Mouse (Mus musculus) left cerebral cortex, postnatal 4 days (tissue): ENCODE results near the gene Morn1. TPM values are rescaled to one million over a fixed set of nuclear protein-coding genes. Genes with fewer than 3 reads are reported as not detected.

ENCODE experiments used
- DNase-seq: peaks from one replicate; pipeline ENCODE4 v3.0.0-alpha.2; 2022
- intact Hi-C: fragments of 180-260 bp; cut with DNase I; formaldehyde crosslinking; loops from one replicate; pipeline ENCODE4 v1.15.1; 2025
- total RNA-seq, 2 experiments: library from RNA; stranded (reverse); gene quantifications; 2 replicates each; pipeline ENCODE4 v1.2.3; 2021

The Morn1 gene
- total RNA-seq, 2 experiments from 2014 or later, result 11.0 to 12.9 TPM

DNA sequence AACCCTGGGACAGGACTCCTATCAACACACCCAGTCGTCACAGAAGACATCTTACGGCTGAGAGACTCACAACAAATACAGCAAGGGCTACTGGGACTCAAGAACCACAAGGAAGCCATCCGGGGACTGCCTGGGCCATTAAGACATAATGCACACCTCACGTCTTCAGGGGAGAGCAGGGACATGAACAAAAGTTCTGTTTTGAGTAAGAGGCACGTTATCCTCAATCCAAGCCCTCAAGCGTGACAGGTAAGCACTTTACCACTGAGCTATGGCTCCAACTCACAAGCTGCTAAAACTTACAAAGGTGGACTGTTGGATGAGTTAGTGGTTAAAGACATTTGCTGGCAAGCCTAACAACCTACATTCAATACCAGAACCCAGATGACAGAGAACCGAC is 96.8 kb downstream of the Morn1 start:
- intact Hi-C loops, result no loop called here
- no peak for DNase-seq

DNA sequence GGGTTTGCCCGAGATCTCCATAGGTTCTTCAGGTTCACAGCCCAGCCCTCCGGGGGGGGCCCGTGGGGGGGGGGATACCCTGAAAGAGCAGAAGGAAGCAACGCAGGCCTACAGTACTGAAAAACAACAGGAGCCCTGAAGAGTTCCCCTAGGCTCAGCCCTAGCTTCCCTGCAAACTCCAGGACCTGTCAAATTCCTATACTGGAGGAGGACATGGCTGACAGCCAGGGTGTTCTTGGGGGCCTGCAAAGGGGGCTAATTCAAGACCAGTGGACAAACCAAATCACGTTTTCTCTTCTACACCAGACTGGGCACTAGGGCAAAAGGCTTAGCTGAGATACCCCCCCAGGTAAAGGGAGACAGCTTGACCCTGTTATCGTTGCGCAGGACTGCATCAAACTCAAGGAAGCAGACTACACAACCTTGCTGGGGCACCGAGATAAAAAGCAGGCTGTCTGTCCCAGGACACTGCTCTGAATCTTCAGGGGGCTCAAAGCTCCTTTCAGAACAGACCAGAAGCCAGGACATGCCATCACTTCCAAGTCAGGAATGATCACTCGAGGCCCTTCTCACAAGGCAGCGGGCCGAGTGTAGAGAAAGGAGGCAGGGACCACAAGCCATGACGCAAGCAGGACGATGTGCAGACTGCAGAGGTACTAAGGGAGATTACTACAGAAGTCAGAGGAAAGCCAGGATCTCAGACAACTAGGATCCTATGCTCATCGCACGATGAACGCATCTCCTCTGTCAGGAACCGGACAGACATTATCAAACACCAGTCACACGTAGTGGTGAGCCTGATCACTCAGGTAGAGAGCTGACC is 98.1 kb downstream of the Morn1 start:
- DNase-seq, result no peak
- intact Hi-C loops, result no loop called here

DNA sequence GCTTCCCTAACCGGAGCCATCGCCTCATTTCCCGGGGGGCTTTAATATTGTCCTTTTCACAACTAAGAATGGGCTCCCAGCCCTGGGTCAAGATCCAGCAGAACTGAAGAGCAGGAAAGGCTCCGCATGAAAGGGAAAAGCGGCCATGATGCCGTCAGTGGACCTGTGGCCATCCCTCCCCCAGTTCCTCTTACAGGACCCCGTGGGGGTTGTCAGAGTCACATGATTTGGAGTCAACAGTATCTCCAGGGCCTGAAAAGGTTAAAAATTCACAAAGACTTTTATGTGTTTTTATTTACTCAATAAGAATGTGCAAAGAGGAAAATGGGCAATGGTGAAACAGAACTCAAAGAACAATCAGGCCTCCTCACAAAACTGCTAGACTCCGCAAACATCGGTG is 99.5 kb downstream of the Morn1 start:
- no peak for DNase-seq
- intact Hi-C loops, result no loop called here

DNA sequence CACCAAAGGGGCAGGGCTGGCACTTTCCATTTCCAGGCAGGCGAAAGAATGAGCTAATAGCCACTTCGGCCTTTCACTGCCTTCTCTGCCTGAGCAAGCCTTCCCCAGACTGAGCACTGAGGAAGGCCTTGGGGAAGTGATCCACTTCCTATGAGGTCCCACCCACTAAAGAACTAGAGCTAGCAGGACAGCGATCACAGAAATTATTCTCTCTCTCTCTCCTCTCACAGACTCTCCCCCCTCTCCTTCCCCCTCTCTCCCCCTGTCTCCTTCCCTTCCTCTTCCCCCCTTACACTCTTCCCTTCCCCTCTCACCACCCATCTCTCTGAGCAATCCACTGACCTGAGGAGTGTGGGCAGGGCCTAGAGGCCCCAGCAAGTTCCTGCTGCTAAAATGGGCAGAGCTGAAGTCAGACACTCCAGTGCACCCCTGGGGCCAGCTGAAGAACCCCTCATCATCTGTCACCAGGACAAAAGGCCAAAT is 100.9 kb downstream of the Morn1 start:
- intact Hi-C loops, result no loop called here
- no peak for DNase-seq

DNA sequence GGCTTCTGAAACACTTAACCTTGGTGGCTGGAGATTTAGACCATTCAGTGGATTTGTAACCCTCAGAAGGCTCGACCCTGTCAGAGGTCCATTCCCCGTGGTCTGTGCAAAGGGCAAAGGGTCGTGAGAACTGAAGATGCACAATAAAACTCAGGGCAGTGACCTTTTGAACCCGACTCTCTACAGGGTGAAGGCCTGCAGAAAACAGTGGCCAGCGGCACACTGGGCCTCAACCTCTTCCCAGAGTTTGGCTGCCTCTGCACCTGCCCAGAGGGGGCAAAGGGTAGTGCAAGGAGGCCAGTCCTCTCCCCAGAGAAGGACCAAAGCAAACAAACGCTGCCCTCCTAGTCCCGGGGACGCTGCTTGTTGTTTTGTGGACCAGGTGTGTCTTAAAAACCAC is 102.0 kb downstream of the Morn1 start:
- intact Hi-C loops, result no loop called here
- peak; percentile 24 for DNase-seq

DNA sequence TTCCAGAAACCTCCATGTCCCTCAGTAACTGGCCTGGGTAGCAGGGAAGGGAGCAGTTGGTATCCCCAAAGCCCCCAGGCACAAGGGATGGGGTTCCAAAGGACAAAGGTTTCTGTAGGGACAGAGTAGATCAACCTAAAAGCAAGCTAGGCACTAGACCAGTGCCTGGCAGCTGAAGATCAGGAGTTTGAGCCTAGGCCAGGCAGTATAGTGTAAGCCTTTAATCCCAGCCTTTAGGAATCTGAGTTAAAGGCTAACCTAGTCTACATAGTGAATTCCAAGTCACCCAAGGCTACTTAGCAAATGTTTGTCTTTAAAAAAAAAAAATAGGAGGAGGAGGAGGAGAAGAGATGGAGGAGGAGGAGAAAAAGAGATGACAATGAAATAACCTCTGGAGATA is 102.4 kb downstream of the Morn1 start:
- intact Hi-C loops, result no loop called here
- DNase-seq, result no peak

DNA sequence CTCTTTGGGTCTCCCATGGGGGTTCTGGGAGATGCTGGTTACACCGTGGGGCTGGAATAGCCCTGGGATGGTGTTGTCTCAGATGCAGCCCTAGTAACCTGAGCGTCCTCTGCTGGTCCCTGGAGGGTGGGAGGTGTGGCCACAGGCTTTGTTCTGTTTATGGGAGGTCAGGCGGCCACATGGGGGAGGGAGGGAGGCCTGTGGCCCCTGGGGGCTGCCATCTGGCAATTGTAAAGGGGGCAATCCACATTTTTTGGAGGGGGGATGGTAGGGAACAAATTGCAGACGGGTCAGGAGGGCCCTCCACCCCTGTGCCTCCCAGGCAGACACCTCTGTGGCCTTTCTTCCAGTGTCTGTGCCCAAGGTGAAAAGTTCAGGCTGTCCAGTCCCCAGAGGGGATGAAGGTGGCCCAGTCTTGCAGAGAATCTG is 103.3 kb downstream of the Morn1 start:
- intact Hi-C loops, result no loop called here
- DNase-seq, result no peak

DNA sequence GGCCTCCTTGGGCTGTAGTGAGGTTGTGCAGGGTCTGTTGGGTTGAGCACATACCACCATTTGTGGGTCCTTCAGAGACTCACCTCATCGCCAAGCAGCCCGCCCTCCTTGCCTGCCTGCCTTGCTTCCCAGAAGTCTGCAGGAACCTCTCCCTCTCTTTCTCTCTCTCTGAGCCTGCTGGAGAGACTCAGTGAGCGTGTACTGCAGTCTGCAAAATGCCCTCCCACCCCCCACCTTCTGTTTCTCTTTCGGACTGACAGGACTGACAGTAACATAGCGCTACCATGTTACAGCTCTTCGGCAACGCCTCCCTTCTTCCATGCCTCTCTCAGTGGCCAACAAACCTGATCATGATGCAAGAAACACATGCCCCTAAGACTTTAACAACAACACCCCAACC is 103.9 kb downstream of the Morn1 start:
- intact Hi-C loops, result no loop called here
- DNase-seq, result no peak

Other genes with a start within 250 kb of the Morn1 start
- gene Ttc34, start 249.1 kb upstream of the Morn1 start, total RNA-seq, result 1 to 10 TPM; 2.4 to 2.8 TPM
- under 1 TPM; 0.28 to 0.54 TPM for gene Mmel1, start 217.0 kb upstream of the Morn1 start, total RNA-seq
- gene Fam213b, start 187.4 kb upstream of the Morn1 start, total RNA-seq, result 10 to 100 TPM; 19.5 to 19.8 TPM
- gene Tnfrsf14, start 158.0 kb upstream of the Morn1 start, total RNA-seq, result 1 to 10 TPM in 1 of 2 experiments, under 1 TPM in 1; 0.58 to 1.1 TPM
- gene Hes5, start 125.7 kb upstream of the Morn1 start, total RNA-seq, result 10 to 100 TPM; 56.8 to 74.5 TPM
- 10 to 100 TPM; 34.5 to 39.8 TPM for gene Pank4, start 122.5 kb upstream of the Morn1 start, total RNA-seq
- 10 to 100 TPM; 50.9 to 56.1 TPM for gene Plch2, start 29.8 kb upstream of the Morn1 start, total RNA-seq
- gene Pex10, start 19.6 kb upstream of the Morn1 start, total RNA-seq, result 10 to 100 TPM; 12.0 to 13.5 TPM
- gene Rer1, start 195 bp upstream of the Morn1 start, total RNA-seq, result 10 to 100 TPM; 65.1 to 67.9 TPM
- gene Ski, start 136.0 kb downstream of the Morn1 start, total RNA-seq, result 100 to 1,000 TPM; 117 to 121 TPM
- gene Faap20, start 163.2 kb downstream of the Morn1 start, total RNA-seq, result 10 to 100 TPM; 32.1 to 33.0 TPM